Mouse (Mus musculus) ES-E14 (cell line): ENCODE results near the gene Mib2. TPM values are rescaled to one million over a fixed set of nuclear protein-coding genes. Genes with fewer than 3 reads are reported as not detected.

Experiments
- DNase-seq: peaks from one replicate; pipeline ENCODE4 v3.0.0-alpha.2; 2013; ENCODE audit warnings: low read depth, low spot score
- H3K27ac ChIP-seq: 2 replicates; pipeline ENCODE4 v1.5.1; 2012; ENCODE audit warnings: low read depth, mild to moderate bottlenecking, low read length, moderate library complexity, mixed read lengths; ENCODE audit not compliant: poor library complexity, insufficient read depth, severe bottlenecking
- H3K36me3 ChIP-seq: 2 replicates; pipeline ENCODE4 v1.6.1; 2012; ENCODE audit warnings: mild to moderate bottlenecking, low read length, moderate library complexity, mixed read lengths; ENCODE audit not compliant: control insufficient read depth, poor library complexity, insufficient read depth, severe bottlenecking
- H3K4me1 ChIP-seq, 2 experiments: fragments of 150-350 bp in 1 of 2; sonication (generic) in 1 of 2; 2 replicates each; pipeline ENCODE4 v1.6.1; 2012; ENCODE audit warnings: low read length in 2 of 2, mild to moderate bottlenecking in 1 of 2, mixed read lengths in 1 of 2; ENCODE audit not compliant: control insufficient read depth in 2 of 2, insufficient read depth in 2 of 2, poor library complexity in 1 of 2
- H3K4me3 ChIP-seq, 2 experiments: fragments of 150-350 bp in 1 of 2; sonication (generic) in 1 of 2; 2 replicates each; pipeline ENCODE4 v1.5.1; 2012; ENCODE audit warnings: low read length in 2 of 2, low read depth in 1 of 2, mild to moderate bottlenecking in 1 of 2, mixed read lengths in 1 of 2; ENCODE audit not compliant: insufficient read depth in 1 of 2, poor library complexity in 1 of 2, severe bottlenecking in 1 of 2
- H3K9ac ChIP-seq: 2 replicates; pipeline ENCODE4 v1.6.1; 2012; ENCODE audit warnings: low read depth, mild to moderate bottlenecking, low read length, mixed read lengths; ENCODE audit not compliant: poor library complexity, insufficient read depth, severe bottlenecking
- H3K9me3 ChIP-seq: fragments of 150-350 bp; sonication (generic); 2 replicates; pipeline ENCODE4 v1.6.1; 2012; ENCODE audit warnings: low read depth, mild to moderate bottlenecking, low read length; ENCODE audit not compliant: control insufficient read depth, insufficient read depth
- CHD2 ChIP-seq: IDR thresholded peaks from 2 replicates; pipeline ENCODE4 v1.6.1; 2014; ENCODE audit warnings: mild to moderate bottlenecking, low read depth, low read length, inconsistent platforms
- HCFC1 ChIP-seq: IDR thresholded peaks from 2 replicates; pipeline ENCODE4 v1.6.1; 2012; ENCODE audit warnings: low read length, inconsistent platforms, borderline replicate concordance; ENCODE audit not compliant: insufficient read depth
- MAFK ChIP-seq: IDR thresholded peaks from 2 replicates; pipeline ENCODE4 v1.6.1; 2014; ENCODE audit warnings: mild to moderate bottlenecking, low read depth, low read length, inconsistent platforms; ENCODE audit not compliant: insufficient read depth
- ZC3H11A ChIP-seq: IDR thresholded peaks from 2 replicates; pipeline ENCODE4 v1.6.1; 2012; ENCODE audit warnings: low read depth, mild to moderate bottlenecking, inconsistent platforms, low read length, borderline replicate concordance
- ZNF384 ChIP-seq: IDR thresholded peaks from 2 replicates; pipeline ENCODE4 v1.6.1; 2012; ENCODE audit warnings: low read depth, low read length, inconsistent platforms
- in situ Hi-C, 2 experiments: fragments of 600-800 bp; cut with MboI; formaldehyde crosslinking; loops; one replicate each; pipeline ENCODE4 v1.15.1; 2025; ENCODE audit warnings: low sequenced_read_pairs in 2 of 2, inconsistent platforms in 1 of 2; ENCODE audit not compliant: unreplicated experiment in 2 of 2
- total RNA-seq: library from RNA; depleted of rRNA; stranded (reverse); fragments of 300-350 nt; gene quantifications from 2 replicates; pipeline ENCODE4 v1.2.3, GENCODE M21; 2012

Gene Mib2
- total RNA-seq, 1 experiment, result 55.3 TPM

DNA sequence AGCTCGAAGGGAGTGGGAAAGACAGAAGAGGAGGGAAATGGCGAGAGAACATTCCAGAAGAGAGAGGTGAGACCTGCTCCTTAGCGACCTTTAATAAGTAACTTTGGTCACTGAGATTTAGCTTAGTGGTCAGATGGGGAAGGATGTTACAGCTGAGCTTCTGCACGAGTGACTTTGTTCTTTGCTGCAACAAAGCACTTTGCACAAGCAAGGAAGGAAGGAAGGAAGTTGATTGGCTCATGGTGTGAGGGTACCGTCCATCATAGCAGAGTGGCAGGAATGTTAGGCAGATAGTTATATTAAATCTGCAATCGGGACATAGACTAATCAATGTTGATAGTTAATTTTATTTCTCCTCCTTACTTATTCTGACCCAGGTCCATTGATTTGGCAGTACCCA is 38.7 kb downstream of the Mib2 start:
- in situ Hi-C loops, result no loop called here
- H3K4me3 ChIP-seq, result no peak overlapping the region
- peaks cover 0 to 6% of the 10 kb centered on the region in 2 experiments; a peak in 3 of 4 replicates for H3K4me1 ChIP-seq
- H3K9me3 ChIP-seq, result no peaks in the 10 kb centered on the region
- H3K9ac ChIP-seq, result no peak overlapping the region
- no peak for DNase-seq
- H3K36me3 ChIP-seq, result peaks cover 27% of the 10 kb centered on the region
- H3K27ac ChIP-seq, result no peak overlapping the region
- TF ChIP-seq CHD2, result no peak
- TF ChIP-seq ZNF384, result no peak
- no peak for TF ChIP-seq ZC3H11A
- TF ChIP-seq MAFK, result no peak
- TF ChIP-seq HCFC1, result no peak

DNA sequence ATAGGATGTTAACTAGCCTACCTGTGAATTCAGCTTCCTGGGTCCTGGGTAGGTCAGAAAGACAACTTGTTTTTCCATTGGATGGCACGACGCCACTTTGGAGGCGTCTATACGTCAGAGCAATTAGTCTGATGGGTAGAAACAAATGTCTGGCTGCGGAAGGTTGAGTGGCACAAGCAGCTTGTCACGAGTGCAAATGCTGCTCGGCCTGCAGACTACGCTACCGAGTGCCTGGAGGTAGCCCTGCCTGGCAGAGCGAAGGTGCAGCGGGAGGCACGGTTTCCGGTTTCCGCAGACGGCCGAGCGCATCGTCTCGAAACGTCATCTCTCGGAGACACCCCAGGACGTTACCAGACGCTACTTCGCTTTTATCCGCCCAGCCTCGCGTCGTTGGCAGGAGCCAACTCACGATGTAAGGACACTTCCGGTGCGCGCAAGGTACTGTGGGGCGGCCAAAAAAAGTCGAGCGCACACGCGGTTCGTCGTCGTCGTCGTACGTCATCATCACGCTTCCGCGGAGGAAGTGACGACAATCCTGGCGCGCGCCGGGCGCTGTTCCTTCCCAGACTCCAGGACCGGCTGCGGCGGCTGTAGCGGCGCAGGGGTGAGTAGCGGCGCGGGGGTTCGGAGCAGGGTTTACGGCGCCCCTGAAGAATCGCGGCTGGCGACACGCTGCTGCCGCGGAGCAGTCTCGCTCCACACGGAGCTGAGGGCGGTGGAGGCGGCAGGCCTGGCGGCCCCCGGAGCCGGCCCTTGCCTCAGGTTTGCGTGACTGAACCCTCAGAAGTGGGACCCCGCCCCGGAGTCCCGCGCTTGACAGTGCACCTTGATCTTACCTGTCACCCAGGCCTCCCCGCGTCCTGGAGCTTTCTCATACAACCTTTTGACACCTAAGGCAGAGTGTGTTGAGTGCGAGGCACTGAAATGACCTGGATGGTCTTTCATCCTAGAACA is 44.4 kb downstream of the Mib2 start, which contains the start of gene Cdk11b:
Cdk11b (plus strand) TSS at position 517 of the 954 bp plus-strand sequence.
- H3K9me3 ChIP-seq, result no peaks in the 10 kb centered on the region
- H3K4me3 ChIP-seq, result peak within 1 kb of the TSS; percentile 93 to 97
- H3K4me1 ChIP-seq, result peaks cover 0 to 4% of the 10 kb centered on the region in 2 experiments; a peak in 2 of 4 replicates
- peaks cover 12% of the 10 kb centered on the region for H3K36me3 ChIP-seq
- H3K9ac ChIP-seq, result peak within 1 kb of the TSS; percentile 89
- DNase-seq, result peak; percentile 97
- in situ Hi-C loops, result no loop called here
- TF ChIP-seq ZC3H11A, result no peak; the same call in 1 of the 2 replicates
- peak; percentile 59; the same call in 1 of the 2 replicates for TF ChIP-seq CHD2
- TF ChIP-seq HCFC1, result peak; percentile 95
- no peak; the same call in 1 of the 2 replicates for TF ChIP-seq MAFK
- peak; percentile 65; the same call in 1 of the 2 replicates for TF ChIP-seq ZNF384
- peak within 1 kb of the TSS; percentile 75 for H3K27ac ChIP-seq

DNA sequence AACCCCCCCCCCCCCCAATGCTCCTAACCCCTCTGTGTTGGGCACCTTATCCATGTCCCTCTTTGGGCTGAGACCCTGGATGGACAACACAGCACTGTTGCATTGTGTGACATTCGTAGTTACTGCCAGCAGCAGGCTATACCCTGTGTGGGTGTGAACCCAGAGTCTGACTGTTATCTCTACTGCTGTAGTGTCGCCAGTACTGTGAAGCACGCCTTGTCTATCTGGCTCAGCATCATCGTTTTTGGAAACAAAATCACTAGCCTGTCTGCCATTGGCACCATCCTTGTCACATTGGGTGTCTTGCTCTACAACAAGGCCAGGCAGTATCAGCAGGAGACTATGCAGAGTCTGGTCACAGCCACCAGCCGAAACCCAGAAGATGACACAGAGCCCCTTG is 50.7 kb downstream of the Mib2 start:
- in situ Hi-C loops, result no loop called here
- Histone ChIP-seq H3K27ac (no peak overlapping the region), H3K4me1 (peaks cover 0 to 3% of the 10 kb centered on the region in 2 experiments; a peak in 2 of 4 replicates), H3K9ac (no peak overlapping the region), H3K9me3 (no peaks in the 10 kb centered on the region), H3K36me3 (peaks cover 35% of the 10 kb centered on the region), H3K4me3 (no peak overlapping the region)
- no peak for TF ChIP-seq HCFC1
- no peak for TF ChIP-seq ZC3H11A
- no peak for TF ChIP-seq MAFK
- TF ChIP-seq CHD2, result no peak
- TF ChIP-seq ZNF384, result no peak
- DNase-seq, result no peak

DNA sequence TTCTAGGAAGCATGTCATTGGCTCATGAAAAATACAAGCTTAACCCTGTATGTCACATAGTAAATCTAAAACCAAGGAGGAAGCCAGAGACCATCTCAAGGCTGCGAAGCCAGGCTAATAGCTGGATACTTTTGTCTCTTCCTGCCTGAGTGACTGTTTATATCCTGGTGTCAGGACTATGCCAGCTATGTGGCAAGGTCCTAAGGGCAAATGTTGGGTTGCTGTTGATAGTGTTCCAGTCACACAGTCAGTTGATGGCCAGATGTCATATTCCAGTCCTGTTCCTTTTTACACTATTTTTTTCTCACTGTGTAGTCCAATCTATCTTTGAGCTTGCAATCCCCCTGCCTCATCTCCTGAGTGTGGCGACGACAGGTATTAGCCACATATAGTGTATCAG is 55.7 kb downstream of the Mib2 start:
- peaks cover 33% of the 10 kb centered on the region for H3K36me3 ChIP-seq
- no peak overlapping the region for H3K27ac ChIP-seq
- H3K9me3 ChIP-seq, result no peaks in the 10 kb centered on the region
- TF ChIP-seq ZC3H11A (no peak), HCFC1 (no peak), ZNF384 (no peak), MAFK (no peak), CHD2 (no peak)
- in situ Hi-C loops, result no loop called here
- no peak overlapping the region for H3K4me3 ChIP-seq
- DNase-seq, result no peak
- H3K9ac ChIP-seq, result no peak overlapping the region
- H3K4me1 ChIP-seq, result no peaks in the 10 kb centered on the region
